Mouse (Mus musculus): ENCODE results near the gene Klc1. TPM values are rescaled to one million over a fixed set of nuclear protein-coding genes. Genes with fewer than 3 reads are reported as not detected.
A peak's percentile ranks its signal among the peaks of the same experiment; 100 is the strongest.

Gene Klc1
- total RNA-seq, 2 experiments from 2014 or later, result 81.0 to 96.2 TPM

GRCm38 (mm10) chr12:111813766-111814617 lies 55.3 kb downstream of the Klc1 start, which contains the start of the genes Xrcc3 and Zfyve21:
Gene Xrcc3 (minus strand): TSS chr12:111813873.
Gene Zfyve21 (plus strand): TSS chr12:111814170.
- DNase-seq, result peak; percentile 91

GRCm38 (mm10) chr12:111814769-111815762 lies 56.4 kb downstream of the Klc1 start:
- no peak for DNase-seq

GRCm38 (mm10) chr12:111816528-111816927 lies 57.9 kb downstream of the Klc1 start:
- no peak for DNase-seq

GRCm38 (mm10) chr12:111816967-111817366 lies 58.3 kb downstream of the Klc1 start:
- DNase-seq, result no peak

- DNase-seq, result no peak
These were observed 59.3 kb downstream of the Klc1 start for GRCm38 (mm10) chr12:111817991-111818390.

- DNase-seq, result no peak
These were observed 61.3 kb downstream of the Klc1 start for GRCm38 (mm10) chr12:111819936-111820335.

GRCm38 (mm10) chr12:111820708-111821107 lies 62.1 kb downstream of the Klc1 start:
- no peak for DNase-seq

GRCm38 (mm10) chr12:111821931-111822330 lies 63.3 kb downstream of the Klc1 start:
- no peak for DNase-seq

- DNase-seq, result no peak
These were observed 68.9 kb downstream of the Klc1 start for GRCm38 (mm10) chr12:111827556-111827955.

GRCm38 (mm10) chr12:111829447-111829846 lies 70.8 kb downstream of the Klc1 start:
- no peak for DNase-seq

GRCm38 (mm10) chr12:111829954-111830353 lies 71.3 kb downstream of the Klc1 start:
- no peak for DNase-seq

- DNase-seq, result no peak
These were observed 71.7 kb downstream of the Klc1 start for GRCm38 (mm10) chr12:111830375-111830774.

GRCm38 (mm10) chr12:111832643-111833042 lies 74.0 kb downstream of the Klc1 start:
- no peak for DNase-seq

GRCm38 (mm10) chr12:111833457-111833856 lies 74.8 kb downstream of the Klc1 start:
- no peak for DNase-seq

- DNase-seq, result no peak
These were observed 84.2 kb downstream of the Klc1 start for GRCm38 (mm10) chr12:111842565-111843433.

GRCm38 (mm10) chr12:111843470-111843869 lies 84.8 kb downstream of the Klc1 start:
- DNase-seq, result no peak

GRCm38 (mm10) chr12:111845953-111846352 lies 87.3 kb downstream of the Klc1 start:
- DNase-seq, result no peak

GRCm38 (mm10) chr12:111846815-111847214 lies 88.2 kb downstream of the Klc1 start:
- no peak for DNase-seq

GRCm38 (mm10) chr12:111848300-111848798 lies 89.7 kb downstream of the Klc1 start:
- no peak for DNase-seq

GRCm38 (mm10) chr12:111851235-111851634 lies 92.6 kb downstream of the Klc1 start:
- no peak for DNase-seq

- DNase-seq, result peak; percentile 26
These were observed 93.1 kb downstream of the Klc1 start for GRCm38 (mm10) chr12:111851745-111852144.
